Mouse (Mus musculus): ENCODE results near the gene Wscd2. TPM values are rescaled to one million over a fixed set of nuclear protein-coding genes. Genes with fewer than 3 reads are reported as not detected.

The Wscd2 gene
- polyA plus RNA-seq, 1 experiment: 13.6 TPM

- Histone ChIP-seq H3K4me3 (ENCODE audit: control insufficient read depth, low read depth, low read length) (no peak overlapping the region), H3K4me1 (ENCODE audit: control insufficient read depth, insufficient read depth, low read length) (no peaks in the 10 kb centered on the region), H3K36me3 (ENCODE audit: control insufficient read depth, insufficient read depth, low read length) (no peaks in the 10 kb centered on the region), H3K27me3 (ENCODE audit: control insufficient read depth, insufficient read depth, low read length) (no peaks in the 10 kb centered on the region), H3K27ac (ENCODE audit: control insufficient read depth, insufficient read depth, low read depth, low read length) (no peak overlapping the region)
- TF ChIP-seq POLR2A (IDR thresholded peaks at IDR 0.05; ENCODE audit: control insufficient read depth, low read depth, low read length): no peak
- no peak for TF ChIP-seq CTCF (IDR thresholded peaks at IDR 0.05; ENCODE audit: control insufficient read depth, insufficient read depth, insufficient replicate concordance, low read depth, low read length)
Measured at GRCm38 (mm10) chr5:113620999-113621398, 130.9 kb downstream of the Wscd2 start.

DNA sequence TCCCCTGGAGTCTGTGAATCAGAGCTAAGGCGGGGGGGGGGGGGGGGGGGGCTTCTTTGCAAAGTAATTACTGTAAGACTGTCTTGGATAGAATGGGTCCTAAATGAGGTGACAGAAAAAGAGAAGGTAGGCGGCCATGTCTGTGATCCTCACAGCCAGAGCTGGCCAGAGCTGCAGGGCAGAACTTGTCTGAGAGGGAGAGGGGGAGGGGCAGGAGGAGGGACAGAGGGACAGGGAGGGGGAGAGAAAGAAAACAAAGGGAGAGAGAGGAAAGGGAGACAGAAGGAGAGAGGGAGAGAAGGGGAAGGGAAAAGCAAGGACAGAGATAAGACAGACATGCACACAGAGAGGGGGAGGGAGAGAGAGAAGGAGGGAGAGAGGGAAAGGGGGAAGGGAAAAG is 132.9 kb downstream of the Wscd2 start:
- no peaks in the 10 kb centered on the region for H3K4me1 ChIP-seq (ENCODE audit: control insufficient read depth, insufficient read depth, low read length)

DNA sequence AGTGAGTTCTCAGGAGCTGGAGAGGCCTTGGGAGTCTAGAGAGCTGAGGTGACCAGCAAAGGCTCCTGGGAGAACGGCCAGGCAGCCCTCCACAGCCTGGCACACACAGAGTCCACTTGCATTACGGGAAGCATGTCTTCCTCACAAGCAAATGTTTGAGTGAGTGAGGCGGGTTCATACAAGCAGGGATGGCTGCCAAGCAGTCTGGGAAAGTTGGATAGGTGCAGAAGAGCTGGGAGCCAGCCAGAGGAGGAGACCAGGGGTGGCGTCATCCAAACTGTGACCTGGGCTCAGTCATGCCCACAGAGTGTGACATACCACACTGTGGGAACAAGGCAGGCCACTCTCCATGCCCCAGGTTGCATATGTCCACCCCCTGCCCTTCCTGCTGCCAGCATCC is 134.9 kb downstream of the Wscd2 start:
- Histone ChIP-seq H3K27me3 (ENCODE audit: control insufficient read depth, insufficient read depth, low read length) (no peaks in the 10 kb centered on the region), H3K4me1 (ENCODE audit: control insufficient read depth, insufficient read depth, low read length) (no peaks in the 10 kb centered on the region), H3K4me3 (ENCODE audit: control insufficient read depth, low read depth, low read length) (no peak overlapping the region), H3K27ac (ENCODE audit: control insufficient read depth, insufficient read depth, low read depth, low read length) (no peak overlapping the region), H3K36me3 (ENCODE audit: control insufficient read depth, insufficient read depth, low read length) (no peaks in the 10 kb centered on the region)
- TF ChIP-seq POLR2A (IDR thresholded peaks at IDR 0.05; ENCODE audit: control insufficient read depth, low read depth, low read length) (no peak), CTCF (IDR thresholded peaks at IDR 0.05; ENCODE audit: control insufficient read depth, insufficient read depth, insufficient replicate concordance, low read depth, low read length) (no peak)

More for the DNA sequence above, 132.9 kb downstream of the Wscd2 start:
- Histone ChIP-seq H3K27me3 (ENCODE audit: control insufficient read depth, insufficient read depth, low read length) (no peaks in the 10 kb centered on the region), H3K36me3 (ENCODE audit: control insufficient read depth, insufficient read depth, low read length) (no peaks in the 10 kb centered on the region), H3K4me3 (ENCODE audit: control insufficient read depth, low read depth, low read length) (no peak overlapping the region), H3K27ac (ENCODE audit: control insufficient read depth, insufficient read depth, low read depth, low read length) (no peak overlapping the region)
- TF ChIP-seq CTCF (IDR thresholded peaks at IDR 0.05; ENCODE audit: control insufficient read depth, insufficient read depth, insufficient replicate concordance, low read depth, low read length): no peak
- TF ChIP-seq POLR2A (IDR thresholded peaks at IDR 0.05; ENCODE audit: control insufficient read depth, low read depth, low read length): no peak

GRCm38 (mm10) chr5:113626352-113626751 is 136.2 kb downstream of the Wscd2 start:
- Histone ChIP-seq H3K4me1 (ENCODE audit: control insufficient read depth, insufficient read depth, low read length) (no peaks in the 10 kb centered on the region), H3K27ac (ENCODE audit: control insufficient read depth, insufficient read depth, low read depth, low read length) (no peak overlapping the region), H3K4me3 (ENCODE audit: control insufficient read depth, low read depth, low read length) (no peak overlapping the region), H3K36me3 (ENCODE audit: control insufficient read depth, insufficient read depth, low read length) (no peaks in the 10 kb centered on the region), H3K27me3 (ENCODE audit: control insufficient read depth, insufficient read depth, low read length) (no peaks in the 10 kb centered on the region)
- TF ChIP-seq CTCF (IDR thresholded peaks at IDR 0.05; ENCODE audit: control insufficient read depth, insufficient read depth, insufficient replicate concordance, low read depth, low read length) (no peak), POLR2A (IDR thresholded peaks at IDR 0.05; ENCODE audit: control insufficient read depth, low read depth, low read length) (no peak)

DNA sequence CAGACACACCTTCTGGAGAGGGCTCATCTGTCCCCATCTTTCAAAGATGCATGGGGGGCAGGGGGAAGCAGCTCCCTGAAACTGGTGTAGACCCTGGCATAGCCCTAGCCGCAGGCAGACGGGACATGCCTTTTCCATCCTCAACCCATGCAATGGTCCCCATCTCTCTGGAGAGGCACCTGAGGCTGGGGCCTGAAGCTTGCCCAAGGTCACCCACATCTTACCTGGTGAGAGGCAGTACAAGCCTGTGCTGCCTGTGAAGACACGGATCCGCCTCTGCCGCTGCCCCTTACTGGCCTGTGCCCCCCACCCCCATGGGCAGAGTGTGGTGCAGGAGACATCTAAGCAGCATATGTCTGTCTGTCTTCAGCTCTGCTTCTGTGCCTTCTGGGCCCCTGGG is 136.9 kb downstream of the Wscd2 start:
- H3K27me3 ChIP-seq (ENCODE audit: control insufficient read depth, insufficient read depth, low read length): no peaks in the 10 kb centered on the region
- H3K4me3 ChIP-seq (ENCODE audit: control insufficient read depth, low read depth, low read length): no peak overlapping the region
- H3K4me1 ChIP-seq (ENCODE audit: control insufficient read depth, insufficient read depth, low read length): no peaks in the 10 kb centered on the region
- H3K36me3 ChIP-seq (ENCODE audit: control insufficient read depth, insufficient read depth, low read length): no peaks in the 10 kb centered on the region
- no peak for TF ChIP-seq POLR2A (IDR thresholded peaks at IDR 0.05; ENCODE audit: control insufficient read depth, low read depth, low read length)
- TF ChIP-seq CTCF (IDR thresholded peaks at IDR 0.05; ENCODE audit: control insufficient read depth, insufficient read depth, insufficient replicate concordance, low read depth, low read length): no peak
- no peak overlapping the region for H3K27ac ChIP-seq (ENCODE audit: control insufficient read depth, insufficient read depth, low read depth, low read length)

GRCm38 (mm10) chr5:113627820-113628437 is 137.8 kb downstream of the Wscd2 start:
- TF ChIP-seq POLR2A (IDR thresholded peaks at IDR 0.05; ENCODE audit: control insufficient read depth, low read depth, low read length) (no peak), CTCF (IDR thresholded peaks at IDR 0.05; ENCODE audit: control insufficient read depth, insufficient read depth, insufficient replicate concordance, low read depth, low read length) (no peak)
- Histone ChIP-seq H3K4me1 (ENCODE audit: control insufficient read depth, insufficient read depth, low read length) (no peaks in the 10 kb centered on the region), H3K27me3 (ENCODE audit: control insufficient read depth, insufficient read depth, low read length) (no peaks in the 10 kb centered on the region), H3K4me3 (ENCODE audit: control insufficient read depth, low read depth, low read length) (no peak overlapping the region), H3K36me3 (ENCODE audit: control insufficient read depth, insufficient read depth, low read length) (no peaks in the 10 kb centered on the region), H3K27ac (ENCODE audit: control insufficient read depth, insufficient read depth, low read depth, low read length) (no peak overlapping the region)

GRCm38 (mm10) chr5:113629248-113629647 is 139.1 kb downstream of the Wscd2 start:
- H3K27me3 ChIP-seq (ENCODE audit: control insufficient read depth, insufficient read depth, low read length): no peaks in the 10 kb centered on the region
- no peaks in the 10 kb centered on the region for H3K36me3 ChIP-seq (ENCODE audit: control insufficient read depth, insufficient read depth, low read length)
- H3K4me3 ChIP-seq (ENCODE audit: control insufficient read depth, low read depth, low read length): no peak overlapping the region
- TF ChIP-seq CTCF (IDR thresholded peaks at IDR 0.05; ENCODE audit: control insufficient read depth, insufficient read depth, insufficient replicate concordance, low read depth, low read length): no peak
- H3K27ac ChIP-seq (ENCODE audit: control insufficient read depth, insufficient read depth, low read depth, low read length): no peak overlapping the region
- no peaks in the 10 kb centered on the region for H3K4me1 ChIP-seq (ENCODE audit: control insufficient read depth, insufficient read depth, low read length)

- TF ChIP-seq CTCF (IDR thresholded peaks at IDR 0.05; ENCODE audit: control insufficient read depth, insufficient read depth, insufficient replicate concordance, low read depth, low read length) (no peak), POLR2A (IDR thresholded peaks at IDR 0.05; ENCODE audit: control insufficient read depth, low read depth, low read length) (no peak)
- Histone ChIP-seq H3K27ac (ENCODE audit: control insufficient read depth, insufficient read depth, low read depth, low read length) (no peak overlapping the region), H3K4me1 (ENCODE audit: control insufficient read depth, insufficient read depth, low read length) (no peaks in the 10 kb centered on the region)
Measured at GRCm38 (mm10) chr5:113630116-113630515, 140.0 kb downstream of the Wscd2 start.

More at GRCm38 (mm10) chr5:113630116-113630515, 140.0 kb downstream of the Wscd2 start:
- Histone ChIP-seq H3K27me3 (ENCODE audit: control insufficient read depth, insufficient read depth, low read length) (no peaks in the 10 kb centered on the region), H3K4me3 (ENCODE audit: control insufficient read depth, low read depth, low read length) (no peak overlapping the region), H3K36me3 (ENCODE audit: control insufficient read depth, insufficient read depth, low read length) (no peaks in the 10 kb centered on the region)

All from testis, adult 2 months (tissue).